Mouse (Mus musculus) myocyte (in vitro differentiated cells): ENCODE results near the gene Mthfd2.

ENCODE experiments used
- MAX ChIP-seq: IDR thresholded peaks from one replicate; pipeline ENCODE4 v1.6.1; 2011; ENCODE audit warnings: low read depth, mild to moderate bottlenecking, control low read depth
- MYOD1 ChIP-seq, 3 experiments: IDR thresholded peaks; one replicate each; pipeline ENCODE4 v1.6.1; 2011; ENCODE audit warnings: control low read depth in 2 of 3, low read depth in 2 of 3, mild to moderate bottlenecking in 2 of 3, moderate library complexity in 1 of 3; ENCODE audit not compliant: insufficient read length in 2 of 3, control insufficient read depth in 1 of 3
- POLR2A ChIP-seq: IDR thresholded peaks from one replicate; pipeline ENCODE4 v1.6.1; 2011; ENCODE audit warnings: low read depth, mild to moderate bottlenecking, control low read depth, moderate library complexity; ENCODE audit not compliant: insufficient read length
- POLR2AphosphoS2 ChIP-seq: IDR thresholded peaks from one replicate; pipeline ENCODE4 v1.6.1; 2011; ENCODE audit warnings: low read depth, control low read depth; ENCODE audit not compliant: insufficient read length
- REST ChIP-seq: IDR thresholded peaks from one replicate; pipeline ENCODE4 v1.6.1; 2011; ENCODE audit warnings: mild to moderate bottlenecking, control low read depth, moderate library complexity; ENCODE audit not compliant: insufficient read depth, insufficient read length
- SRF ChIP-seq: IDR thresholded peaks from one replicate; pipeline ENCODE4 v1.6.1; 2011; ENCODE audit warnings: low read depth; ENCODE audit not compliant: control insufficient read depth, insufficient read length
- USF1 ChIP-seq: IDR thresholded peaks from one replicate; pipeline ENCODE4 v1.6.1; 2011; ENCODE audit warnings: low read depth, mild to moderate bottlenecking, control low read depth, moderate library complexity

- TF ChIP-seq POLR2A (no peak), POLR2AphosphoS2 (no peak), MYOD1 (IDR thresholded peaks at IDR 0.05; ENCODE audit: control insufficient read depth in 1 of 3, insufficient read length in 2 of 3, low read depth in 2 of 3) (no peak), SRF (no peak), REST (no peak), MAX (no peak), USF1 (no peak)
Observed at GRCm38 (mm10) chr6:83363075-83363474, 37.4 kb upstream of the Mthfd2 start.
